Mouse (Mus musculus): ENCODE measurements around the gene Gpr87. TPM values are rescaled to one million over a fixed set of nuclear protein-coding genes. Genes with fewer than 3 reads are reported as not detected.

Gene Gpr87
- polyA plus RNA-seq, 1 experiment: not detected

GRCm38 (mm10) chr3:59204719-59205503, 10.0 kb upstream of the Gpr87 start:
- WGBS: 89% methylated on average over 11 of the region's 11 CpGs
- TF ChIP-seq POLR2A (IDR thresholded peaks at IDR 0.05; ENCODE audit: borderline replicate concordance, insufficient read depth, low read length) (no peak), CTCF (IDR thresholded peaks at IDR 0.05; ENCODE audit: borderline replicate concordance, insufficient read depth, low read depth, low read length) (no peak)
- DNase-seq: no peak
- Histone ChIP-seq H3K27me3 (ENCODE audit: control insufficient read depth, insufficient read depth, low read length) (no peaks in the 10 kb centered on the region), H3K4me1 (ENCODE audit: control insufficient read depth, insufficient read depth, low read length) (peaks cover 4% of the 10 kb centered on the region; the same call in 1 of the 2 replicates), H3K4me3 (replicated peaks; ENCODE audit: insufficient read depth, low read depth, low read length) (no peak overlapping the region), H3K27ac (ENCODE audit: insufficient read depth, low read length) (no peak overlapping the region)

- no peak overlapping the region for H3K27ac ChIP-seq (ENCODE audit: insufficient read depth, low read length)
- H3K27me3 ChIP-seq (ENCODE audit: control insufficient read depth, insufficient read depth, low read length): no peaks in the 10 kb centered on the region
- H3K4me3 ChIP-seq (replicated peaks; ENCODE audit: insufficient read depth, low read depth, low read length): no peak overlapping the region
- TF ChIP-seq POLR2A (IDR thresholded peaks at IDR 0.05; ENCODE audit: borderline replicate concordance, insufficient read depth, low read length) (no peak), CTCF (IDR thresholded peaks at IDR 0.05; ENCODE audit: borderline replicate concordance, insufficient read depth, low read depth, low read length) (no peak)
- H3K4me1 ChIP-seq (ENCODE audit: control insufficient read depth, insufficient read depth, low read length): peaks cover 4% of the 10 kb centered on the region; the same call in 1 of the 2 replicates
- DNase-seq: no peak
- 84% methylated on average over 8 of the region's 8 CpGs for WGBS
These were observed 9.1 kb upstream of the Gpr87 start for GRCm38 (mm10) chr3:59203802-59204520.

GRCm38 (mm10) chr3:59197329-59197948, 2.5 kb upstream of the Gpr87 start:
- 31% methylated on average over 4 of the region's 4 CpGs for WGBS
- DNase-seq: peak in 1 of 2 experiments; percentile 36
- Histone ChIP-seq H3K27me3 (ENCODE audit: control insufficient read depth, insufficient read depth, low read length) (no peaks in the 10 kb centered on the region), H3K27ac (ENCODE audit: insufficient read depth, low read length) (no peak overlapping the region), H3K4me3 (replicated peaks; ENCODE audit: insufficient read depth, low read depth, low read length) (no peak overlapping the region), H3K4me1 (ENCODE audit: control insufficient read depth, insufficient read depth, low read length) (peaks cover 5% of the 10 kb centered on the region)
- TF ChIP-seq POLR2A (IDR thresholded peaks at IDR 0.05; ENCODE audit: borderline replicate concordance, insufficient read depth, low read length): no peak
- no peak for TF ChIP-seq CTCF (IDR thresholded peaks at IDR 0.05; ENCODE audit: borderline replicate concordance, insufficient read depth, low read depth, low read length)

DNA sequence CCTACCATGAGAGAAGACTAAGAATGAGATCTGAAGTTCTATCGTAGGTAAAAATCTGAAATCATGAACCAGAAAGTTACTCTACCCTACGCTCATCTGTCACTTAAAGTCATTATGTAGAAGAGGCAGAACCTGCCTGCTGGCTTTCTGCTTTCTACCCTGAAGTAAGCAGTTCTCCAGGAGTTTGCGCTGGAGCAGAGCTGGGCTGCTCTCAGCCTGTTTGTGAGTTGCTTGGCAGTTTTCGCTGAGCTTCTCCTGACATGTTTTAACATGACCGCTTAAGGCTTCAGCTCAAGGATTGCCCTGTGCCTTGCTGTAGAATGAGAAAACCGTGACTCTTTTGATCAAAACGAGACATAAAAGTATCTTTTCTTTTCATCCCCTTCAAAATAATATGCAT, 805 bp downstream of the Gpr87 start:
- 92% methylated on average over 7 of the region's 7 CpGs for WGBS
- DNase-seq: no peak
- no peaks in the 10 kb centered on the region for H3K27me3 ChIP-seq (ENCODE audit: control insufficient read depth, insufficient read depth, low read length)
- H3K4me1 ChIP-seq (ENCODE audit: control insufficient read depth, insufficient read depth, low read length): peaks cover 5% of the 10 kb centered on the region
- no peak overlapping the region for H3K4me3 ChIP-seq (replicated peaks; ENCODE audit: insufficient read depth, low read depth, low read length)
- H3K27ac ChIP-seq (ENCODE audit: insufficient read depth, low read length): no peak overlapping the region
- TF ChIP-seq POLR2A (IDR thresholded peaks at IDR 0.05; ENCODE audit: borderline replicate concordance, insufficient read depth, low read length): no peak
- TF ChIP-seq CTCF (IDR thresholded peaks at IDR 0.05; ENCODE audit: borderline replicate concordance, insufficient read depth, low read depth, low read length): no peak

GRCm38 (mm10) chr3:59191674-59192073, 3.2 kb downstream of the Gpr87 start:
- WGBS: 97% methylated on average over 6 of the region's 6 CpGs
- no peak overlapping the region for H3K27ac ChIP-seq (ENCODE audit: insufficient read depth, low read length)
- no peak overlapping the region for H3K4me3 ChIP-seq (replicated peaks; ENCODE audit: insufficient read depth, low read depth, low read length)
- no peaks in the 10 kb centered on the region for H3K4me1 ChIP-seq (ENCODE audit: control insufficient read depth, insufficient read depth, low read length)
- no peak for TF ChIP-seq POLR2A (IDR thresholded peaks at IDR 0.05; ENCODE audit: borderline replicate concordance, insufficient read depth, low read length)
- no peak for TF ChIP-seq CTCF (IDR thresholded peaks at IDR 0.05; ENCODE audit: borderline replicate concordance, insufficient read depth, low read depth, low read length)
- DNase-seq: no peak
- no peaks in the 10 kb centered on the region for H3K27me3 ChIP-seq (ENCODE audit: control insufficient read depth, insufficient read depth, low read length)

GRCm38 (mm10) chr3:59187336-59187735, 7.6 kb downstream of the Gpr87 start:
- no peak overlapping the region for H3K27ac ChIP-seq (ENCODE audit: insufficient read depth, low read length)
- no peaks in the 10 kb centered on the region for H3K4me1 ChIP-seq (ENCODE audit: control insufficient read depth, insufficient read depth, low read length)
- H3K27me3 ChIP-seq (ENCODE audit: control insufficient read depth, insufficient read depth, low read length): no peaks in the 10 kb centered on the region
- 79% methylated on average over 4 of the region's 4 CpGs for WGBS
- TF ChIP-seq POLR2A (IDR thresholded peaks at IDR 0.05; ENCODE audit: borderline replicate concordance, insufficient read depth, low read length) (no peak), CTCF (IDR thresholded peaks at IDR 0.05; ENCODE audit: borderline replicate concordance, insufficient read depth, low read depth, low read length) (no peak)
- no peak overlapping the region for H3K4me3 ChIP-seq (replicated peaks; ENCODE audit: insufficient read depth, low read depth, low read length)
- DNase-seq: no peak

- no peak for DNase-seq
- peaks cover 4% of the 10 kb centered on the region for H3K4me1 ChIP-seq (ENCODE audit: control insufficient read depth, insufficient read depth, low read length)
- H3K27me3 ChIP-seq (ENCODE audit: control insufficient read depth, insufficient read depth, low read length): no peaks in the 10 kb centered on the region
- TF ChIP-seq CTCF (IDR thresholded peaks at IDR 0.05; ENCODE audit: borderline replicate concordance, insufficient read depth, low read depth, low read length) (no peak), POLR2A (IDR thresholded peaks at IDR 0.05; ENCODE audit: borderline replicate concordance, insufficient read depth, low read length) (no peak)
- no peak overlapping the region for H3K27ac ChIP-seq (ENCODE audit: insufficient read depth, low read length)
- no peak overlapping the region for H3K4me3 ChIP-seq (replicated peaks; ENCODE audit: insufficient read depth, low read depth, low read length)
- WGBS: 95% methylated on average over 4 of the region's 4 CpGs
These were observed 9.2 kb downstream of the Gpr87 start for GRCm38 (mm10) chr3:59185662-59186061.
